Mouse (Mus musculus): ENCODE data around the gene Suox. TPM values are rescaled to one million over a fixed set of nuclear protein-coding genes. Genes with fewer than 3 reads are reported as not detected.

The Suox gene
- polyA plus RNA-seq, 1 experiment from 2014 or later, result 14.6 TPM

GRCm38 (mm10) chr10:128699611-128700010, 25.7 kb upstream of the Suox start:
- H3K4me2 ChIP-seq (ENCODE audit: low read depth, low read length), result no peak overlapping the region
- no peak overlapping the region for H3K4me3 ChIP-seq (ENCODE audit: low read length)
- H3K36me3 ChIP-seq (ENCODE audit: control insufficient read depth, insufficient read depth, low read length), result peaks cover 31% of the 10 kb centered on the region
- ATAC-seq (ENCODE audit: low read depth), result no peak
- no peak overlapping the region for H3K9ac ChIP-seq (ENCODE audit: low read length)
- WGBS, result 82% methylated on average over 10 of the region's 11 CpGs
- no peaks in the 10 kb centered on the region for H3K9me3 ChIP-seq (ENCODE audit: control insufficient read depth, low read length)
- H3K4me1 ChIP-seq (replicated peaks; ENCODE audit: control insufficient read depth, insufficient read depth, low read length), result peaks cover 16% of the 10 kb centered on the region
- no peaks in the 10 kb centered on the region for H3K27me3 ChIP-seq (ENCODE audit: control insufficient read depth, insufficient read depth, low read depth, low read length)
- H3K27ac ChIP-seq (ENCODE audit: low read length), result no peak overlapping the region

GRCm38 (mm10) chr10:128699006-128699405, 25.1 kb upstream of the Suox start:
- no peak overlapping the region for H3K4me3 ChIP-seq (ENCODE audit: low read length)
- H3K27ac ChIP-seq (ENCODE audit: low read length), result no peak overlapping the region
- H3K4me2 ChIP-seq (ENCODE audit: low read depth, low read length), result no peak overlapping the region
- no peak overlapping the region for H3K9ac ChIP-seq (ENCODE audit: low read length)
- no peak for ATAC-seq (ENCODE audit: low read depth)
- 76% methylated on average over 5 of the region's 5 CpGs for WGBS
- no peaks in the 10 kb centered on the region for H3K27me3 ChIP-seq (ENCODE audit: control insufficient read depth, insufficient read depth, low read depth, low read length)
- H3K36me3 ChIP-seq (ENCODE audit: control insufficient read depth, insufficient read depth, low read length), result peaks cover 31% of the 10 kb centered on the region
- peaks cover 18% of the 10 kb centered on the region for H3K4me1 ChIP-seq (replicated peaks; ENCODE audit: control insufficient read depth, insufficient read depth, low read length)
- H3K9me3 ChIP-seq (ENCODE audit: control insufficient read depth, low read length), result no peaks in the 10 kb centered on the region

DNA sequence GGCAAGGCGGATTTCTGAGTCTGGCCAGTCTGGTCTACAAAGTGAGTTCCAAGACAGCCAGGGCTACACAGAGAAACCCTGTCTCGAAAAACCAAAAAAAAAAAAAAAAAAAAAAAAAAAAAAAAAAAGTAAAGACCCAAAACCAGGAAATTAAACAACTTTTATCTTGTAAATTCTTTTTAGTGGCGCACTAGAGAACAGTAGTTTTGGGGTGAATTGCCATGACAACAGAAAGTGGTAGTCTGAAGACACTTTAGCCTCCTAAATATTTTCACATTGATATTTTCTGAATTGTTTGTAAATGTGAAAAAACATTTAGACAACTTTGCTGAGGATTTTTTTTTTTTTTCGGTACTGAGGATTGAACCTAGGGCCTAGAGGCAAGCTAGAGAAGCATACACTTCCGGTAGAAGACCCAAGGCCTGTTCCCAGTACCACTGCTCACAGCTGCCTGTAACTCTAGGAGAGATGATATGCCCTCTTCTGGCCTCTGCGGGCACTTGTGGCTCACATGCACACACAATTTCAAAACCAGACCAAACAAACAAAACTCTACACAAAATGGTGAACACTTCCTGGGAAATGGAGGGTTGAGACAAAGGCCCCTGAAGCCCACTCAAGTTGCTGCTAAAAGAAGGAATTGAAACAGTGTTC, 23.3 kb upstream of the Suox start:
- H3K9ac ChIP-seq (ENCODE audit: low read length), result no peak overlapping the region
- H3K9me3 ChIP-seq (ENCODE audit: control insufficient read depth, low read length), result no peaks in the 10 kb centered on the region
- no peak overlapping the region; the same call in 1 of the 2 replicates for H3K27ac ChIP-seq (ENCODE audit: low read length)
- ATAC-seq (ENCODE audit: low read depth), result no peak
- H3K36me3 ChIP-seq (ENCODE audit: control insufficient read depth, insufficient read depth, low read length), result peaks cover 31% of the 10 kb centered on the region
- 77% methylated on average over 6 of the region's 6 CpGs for WGBS
- H3K4me3 ChIP-seq (ENCODE audit: low read length), result no peak overlapping the region; the same call in 1 of the 2 replicates
- H3K4me1 ChIP-seq (replicated peaks; ENCODE audit: control insufficient read depth, insufficient read depth, low read length), result peaks cover 13% of the 10 kb centered on the region
- peak overlapping the region; percentile 66 for H3K4me2 ChIP-seq (ENCODE audit: low read depth, low read length)
- no peaks in the 10 kb centered on the region for H3K27me3 ChIP-seq (ENCODE audit: control insufficient read depth, insufficient read depth, low read depth, low read length)

DNA sequence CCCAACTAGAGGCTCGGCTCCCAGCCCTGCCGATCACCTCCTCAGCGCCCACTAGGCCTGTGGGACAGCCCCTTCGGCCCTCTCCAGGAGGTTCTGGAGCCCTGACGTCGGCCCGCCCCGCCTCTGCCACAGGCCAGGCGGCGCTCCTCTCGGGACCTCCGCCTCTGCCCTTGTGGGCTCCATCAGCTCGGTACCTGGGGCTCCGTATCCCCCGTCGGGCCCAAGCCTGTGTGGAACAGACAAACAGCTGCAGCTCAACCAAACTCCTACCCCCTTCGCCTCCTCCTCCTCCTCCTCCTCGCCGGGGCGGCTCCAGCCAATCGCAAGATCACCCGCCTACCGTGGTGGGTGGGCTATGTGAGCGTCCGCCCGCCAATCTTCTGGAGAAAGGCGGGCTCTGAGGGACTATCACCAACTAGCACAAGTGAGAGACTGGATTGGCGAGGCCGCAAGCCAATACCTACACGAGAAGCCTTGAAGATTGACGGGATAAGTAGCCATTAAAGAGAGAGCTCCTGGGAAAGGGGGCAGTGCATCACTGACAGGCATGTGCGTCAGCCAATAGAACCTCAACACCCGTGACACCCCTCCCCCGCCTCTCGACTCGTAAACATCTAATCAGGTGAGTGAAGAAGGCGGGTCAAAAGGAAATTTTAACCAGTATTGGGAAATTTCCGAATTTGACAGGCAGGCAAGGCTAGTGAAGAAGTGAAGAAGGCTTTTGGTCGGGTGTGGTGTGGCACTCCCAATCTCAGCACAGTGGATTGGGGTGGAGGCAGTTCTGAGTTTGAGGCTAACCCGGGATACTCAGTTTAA, 22.3 kb upstream of the Suox start, which contains the start of gene Rab5b:
Gene Rab5b, minus strand, starts transcription at position 273 of the 816 bp plus-strand sequence.
- Histone ChIP-seq H3K36me3 (ENCODE audit: control insufficient read depth, insufficient read depth, low read length) (peaks cover 24% of the 10 kb centered on the region), H3K27ac (ENCODE audit: low read length) (peak within 1 kb of the TSS; percentile 98), H3K27me3 (ENCODE audit: control insufficient read depth, insufficient read depth, low read depth, low read length) (no peaks in the 10 kb centered on the region), H3K4me2 (ENCODE audit: low read depth, low read length) (peak within 1 kb of the TSS; percentile 76), H3K4me1 (replicated peaks; ENCODE audit: control insufficient read depth, insufficient read depth, low read length) (peaks cover 13% of the 10 kb centered on the region), H3K9ac (ENCODE audit: low read length) (peak within 1 kb of the TSS; percentile 93), H3K9me3 (ENCODE audit: control insufficient read depth, low read length) (no peaks in the 10 kb centered on the region), H3K4me3 (ENCODE audit: low read length) (peak within 1 kb of the TSS; percentile 82)
- ATAC-seq (ENCODE audit: low read depth), result peak; percentile 99
- under 1% methylated on average over 40 of the region's 40 CpGs for WGBS

DNA sequence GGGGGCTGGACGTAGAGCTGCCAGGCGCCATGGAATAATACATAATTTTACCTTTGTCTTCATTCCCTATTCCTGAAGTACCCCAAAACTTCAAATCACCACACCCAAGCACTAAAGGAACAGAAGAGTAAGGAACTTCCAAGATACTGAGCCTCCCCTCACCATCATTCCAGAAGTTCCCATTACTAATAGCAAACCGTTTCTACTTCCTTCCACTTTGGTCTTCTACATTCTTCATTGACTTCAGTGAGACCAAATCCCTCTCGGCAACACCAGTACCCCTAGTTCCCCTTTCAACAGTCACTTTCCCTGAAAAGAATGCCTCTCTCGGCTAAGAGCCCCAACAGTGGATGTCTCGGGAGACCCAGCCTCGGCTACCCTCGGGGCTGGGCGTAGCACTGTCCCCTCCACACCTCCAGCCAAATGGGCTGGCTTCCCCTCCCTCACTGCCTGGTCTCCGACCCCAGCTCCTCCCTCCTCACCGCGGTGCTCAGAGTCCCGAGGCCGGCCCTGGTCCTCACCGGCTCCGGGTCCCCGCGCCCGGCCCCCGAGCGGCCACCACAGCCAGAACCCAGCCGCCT, 21.6 kb upstream of the Suox start:
- H3K4me1 ChIP-seq (replicated peaks; ENCODE audit: control insufficient read depth, insufficient read depth, low read length), result peaks cover 13% of the 10 kb centered on the region
- peak overlapping the region; percentile 93 for H3K9ac ChIP-seq (ENCODE audit: low read length)
- H3K9me3 ChIP-seq (ENCODE audit: control insufficient read depth, low read length), result no peaks in the 10 kb centered on the region
- peak overlapping the region; percentile 76 for H3K4me2 ChIP-seq (ENCODE audit: low read depth, low read length)
- H3K27ac ChIP-seq (ENCODE audit: low read length), result peak overlapping the region; percentile 98
- WGBS, result under 1% methylated on average over 22 of the region's 22 CpGs
- H3K4me3 ChIP-seq (ENCODE audit: low read length), result peak overlapping the region; percentile 82
- no peaks in the 10 kb centered on the region for H3K27me3 ChIP-seq (ENCODE audit: control insufficient read depth, insufficient read depth, low read depth, low read length)
- no peak for ATAC-seq (ENCODE audit: low read depth)
- H3K36me3 ChIP-seq (ENCODE audit: control insufficient read depth, insufficient read depth, low read length), result peaks cover 19% of the 10 kb centered on the region

DNA sequence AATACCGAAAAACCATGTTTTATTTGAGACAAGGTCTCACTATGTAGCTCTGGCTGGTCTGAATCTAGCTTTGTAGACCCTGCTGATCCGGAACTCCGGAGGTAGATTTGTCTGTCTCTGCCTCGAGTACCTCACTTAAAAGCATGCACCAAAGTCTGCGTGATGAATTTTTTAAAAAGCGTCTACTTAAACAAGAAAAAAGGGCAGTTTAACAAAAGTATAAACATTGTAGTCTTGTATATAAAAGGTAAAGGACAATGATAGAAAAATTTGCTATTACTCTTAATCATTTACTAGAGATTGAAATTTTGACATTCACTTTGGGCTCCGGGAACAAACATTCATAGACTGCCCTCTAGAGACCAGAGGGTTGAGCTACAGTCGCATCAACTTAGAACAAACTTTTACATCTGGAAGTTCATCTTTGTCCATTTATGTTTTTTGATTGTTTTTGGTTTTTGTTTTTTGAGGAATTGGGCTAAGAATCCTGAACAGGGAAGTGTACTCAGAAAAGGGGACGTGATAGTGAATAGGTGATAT, 666 bp upstream of the Suox start:
- Histone ChIP-seq H3K36me3 (ENCODE audit: control insufficient read depth, insufficient read depth, low read length) (peaks cover 2% of the 10 kb centered on the region; the same call in 1 of the 2 replicates), H3K9me3 (ENCODE audit: control insufficient read depth, low read length) (no peaks in the 10 kb centered on the region), H3K4me1 (replicated peaks; ENCODE audit: control insufficient read depth, insufficient read depth, low read length) (peaks cover 10% of the 10 kb centered on the region; the same call in 1 of the 2 replicates), H3K4me2 (ENCODE audit: low read depth, low read length) (peak overlapping the region; percentile 95), H3K27me3 (ENCODE audit: control insufficient read depth, insufficient read depth, low read depth, low read length) (no peaks in the 10 kb centered on the region), H3K9ac (ENCODE audit: low read length) (peak overlapping the region; percentile 77), H3K27ac (ENCODE audit: low read length) (peak overlapping the region; percentile 75), H3K4me3 (ENCODE audit: low read length) (peak overlapping the region; percentile 80)
- 2% methylated on average over 9 of the region's 9 CpGs for WGBS
- peak; percentile 8; the same call in 1 of the 2 replicates for ATAC-seq (ENCODE audit: low read depth)

DNA sequence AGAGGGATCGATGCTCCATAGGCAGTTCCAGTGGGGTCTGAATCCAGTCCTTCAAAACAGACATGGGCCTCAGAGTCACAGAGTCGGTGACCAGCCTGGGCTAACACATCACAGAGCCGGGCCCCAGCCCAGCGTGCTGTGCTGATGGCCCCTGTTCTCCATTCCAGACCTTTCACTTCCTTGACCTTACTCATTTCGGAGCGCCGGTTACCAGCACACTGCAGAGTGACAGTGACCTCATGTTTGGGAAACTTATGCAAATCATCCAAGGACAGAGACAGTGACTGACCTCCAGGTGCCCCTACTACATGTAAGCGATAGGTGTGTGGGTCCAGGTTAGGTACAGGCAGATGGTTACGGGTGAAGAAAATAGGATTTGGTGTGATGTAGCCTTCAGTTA, 2.7 kb downstream of the Suox start:
- Histone ChIP-seq H3K9ac (ENCODE audit: low read length) (no peak overlapping the region), H3K27ac (ENCODE audit: low read length) (no peak overlapping the region), H3K4me3 (ENCODE audit: low read length) (no peak overlapping the region), H3K9me3 (ENCODE audit: control insufficient read depth, low read length) (no peaks in the 10 kb centered on the region), H3K4me2 (ENCODE audit: low read depth, low read length) (no peak overlapping the region), H3K27me3 (ENCODE audit: control insufficient read depth, insufficient read depth, low read depth, low read length) (no peaks in the 10 kb centered on the region), H3K36me3 (ENCODE audit: control insufficient read depth, insufficient read depth, low read length) (no peaks in the 10 kb centered on the region), H3K4me1 (replicated peaks; ENCODE audit: control insufficient read depth, insufficient read depth, low read length) (peaks cover 10% of the 10 kb centered on the region; the same call in 1 of the 2 replicates)
- 91% methylated on average over 9 of the region's 9 CpGs for WGBS
- ATAC-seq (ENCODE audit: low read depth), result no peak

GRCm38 (mm10) chr10:128668790-128669672, 4.8 kb downstream of the Suox start:
- 1% methylated on average over 40 of the region's 42 CpGs for WGBS
- ATAC-seq (ENCODE audit: low read depth), result peak; percentile 67

More at GRCm38 (mm10) chr10:128668790-128669672, 4.8 kb downstream of the Suox start:
- peak overlapping the region; percentile 60 for H3K27ac ChIP-seq (ENCODE audit: low read length)
- H3K36me3 ChIP-seq (ENCODE audit: control insufficient read depth, insufficient read depth, low read length), result no peaks in the 10 kb centered on the region
- H3K9ac ChIP-seq (ENCODE audit: low read length), result peak overlapping the region; percentile 76
- no peaks in the 10 kb centered on the region for H3K27me3 ChIP-seq (ENCODE audit: control insufficient read depth, insufficient read depth, low read depth, low read length)
- peak overlapping the region; percentile 73 for H3K4me2 ChIP-seq (ENCODE audit: low read depth, low read length)
- H3K9me3 ChIP-seq (ENCODE audit: control insufficient read depth, low read length), result no peaks in the 10 kb centered on the region
- H3K4me1 ChIP-seq (replicated peaks; ENCODE audit: control insufficient read depth, insufficient read depth, low read length), result peaks cover 7% of the 10 kb centered on the region; the same call in 1 of the 2 replicates
- H3K4me3 ChIP-seq (ENCODE audit: low read length), result peak overlapping the region; percentile 73
